Mouse (Mus musculus) ES-Bruce4 (cell line): ENCODE measurements around the gene Erc2.

Source experiments
- CTCF ChIP-seq: IDR thresholded peaks from one replicate; pipeline ENCODE4 v1.8.1; 2011; ENCODE audit warnings: low read depth, low read length
- POLR2A ChIP-seq: IDR thresholded peaks from one replicate; pipeline ENCODE4 v1.8.1; 2011; ENCODE audit warnings: low read length; ENCODE audit not compliant: insufficient read depth

DNA sequence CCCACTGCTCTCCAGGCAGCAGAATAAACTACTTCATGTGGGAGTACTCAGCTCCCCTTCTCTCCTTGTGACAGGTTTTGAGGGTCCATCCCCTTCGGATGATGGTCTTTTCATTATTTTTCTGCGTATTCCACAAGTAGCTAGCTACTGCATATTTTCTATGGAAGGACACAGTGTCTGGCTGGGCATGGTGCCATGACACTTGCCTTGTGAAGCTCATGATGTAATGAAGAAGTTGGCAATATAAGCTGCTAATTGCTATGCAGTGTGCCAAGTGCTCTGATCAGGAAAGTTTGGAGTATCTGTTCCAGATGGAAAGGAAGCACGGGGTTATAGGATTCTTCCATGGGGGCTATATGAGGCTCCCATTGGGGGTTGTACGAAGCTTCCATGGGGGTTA, 533.5 kb downstream of the Erc2 start:
- TF ChIP-seq CTCF (no peak), POLR2A (no peak)
